In the genomic region with DNA sequence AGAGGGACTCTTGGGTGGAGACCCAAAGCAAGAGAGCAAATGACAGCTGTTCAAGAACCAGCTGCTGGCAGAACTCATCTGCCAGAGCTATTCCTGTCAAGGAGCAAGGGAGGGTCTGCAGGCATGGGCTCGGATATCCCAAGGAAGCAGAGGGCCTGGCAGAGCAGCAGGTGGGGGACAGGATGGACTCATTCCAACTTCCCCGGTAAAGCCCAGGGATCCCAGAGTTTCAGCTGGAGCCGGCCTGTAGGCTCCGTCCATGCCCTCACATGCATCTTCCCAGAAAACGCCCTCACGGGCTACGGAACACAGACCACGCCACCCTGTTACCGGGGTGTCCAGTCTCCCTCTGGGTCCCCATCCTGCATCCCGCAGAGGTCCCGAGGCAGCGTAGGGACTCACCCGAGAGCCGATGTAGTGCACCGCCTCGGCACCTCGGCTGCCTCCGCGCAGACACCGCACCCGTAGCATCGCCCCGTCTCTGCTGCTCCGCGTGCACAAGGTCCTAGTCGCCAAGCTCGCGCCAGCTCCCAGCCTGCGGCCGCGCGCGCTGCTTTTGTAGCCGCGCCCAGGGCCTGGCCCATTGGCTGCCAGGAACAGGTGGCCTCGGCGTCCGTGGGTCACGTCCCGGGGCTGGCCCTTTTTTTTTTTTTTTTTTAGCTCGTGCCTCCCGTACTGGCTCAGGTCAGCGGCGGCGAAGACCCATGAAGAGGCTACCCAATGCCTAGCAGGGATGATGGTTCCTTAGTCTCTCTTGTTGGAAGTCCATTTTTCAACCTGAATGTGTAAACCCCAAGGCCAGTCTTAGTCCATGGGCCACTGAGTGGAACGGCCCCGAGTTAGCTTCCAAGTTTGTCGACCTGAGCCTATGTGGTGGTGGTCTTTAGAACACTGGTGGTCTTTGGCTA, we compare ENCODE assay signal across 8 mouse cellular contexts. TPM values are rescaled to one million over a fixed set of nuclear protein-coding genes. Genes with fewer than 3 reads are reported as not detected.
DNase-seq lines count a peak whose midpoint lies in the region; ATAC-seq and TF ChIP-seq lines count a peak whose summit lies in the region.

Gatm (minus strand) TSS at position 558 of the 908 bp plus-strand sequence.

- peak; percentile 98 for ATAC-seq in forebrain, embryonic 16.5 days
- ATAC-seq in liver, embryonic 16.5 days (ENCODE audit: low read depth), result peak; percentile 91
- ATAC-seq in neural tube, embryonic 11.5 days (ENCODE audit: insufficient read depth, low FRiP score, low TSS enrichment), result peak; percentile 95
- ATAC-seq in stomach, embryonic 15.5 days (ENCODE audit: insufficient read depth, low FRiP score, low read depth), result peak; percentile 91; the same call in 1 of the 2 replicates

- H3K4me3 ChIP-seq in ES-Bruce4 (ENCODE audit: low read depth, low read length), result peak within 1 kb of the TSS; percentile 62
- peak within 1 kb of the TSS; percentile 73 for H3K4me3 ChIP-seq in cerebellum, adult 2 months (replicated peaks; ENCODE audit: insufficient read depth, low read depth, low read length)
- H3K4me3 ChIP-seq in forebrain, embryonic 16.5 days (replicated peaks; ENCODE audit: low read length), result peak within 1 kb of the TSS; percentile 72
- H3K4me3 ChIP-seq in liver, embryonic 16.5 days (ENCODE audit: low read depth, low read length), result peak within 1 kb of the TSS; percentile 59
- H3K4me3 ChIP-seq in neural tube, embryonic 11.5 days (ENCODE audit: low read depth, low read length), result peak within 1 kb of the TSS; percentile 41
- H3K4me3 ChIP-seq in stomach, embryonic 15.5 days (replicated peaks), result peak within 1 kb of the TSS; percentile 47

- no peak for TF ChIP-seq CTCF in ES-Bruce4 (IDR thresholded peaks at IDR 0.05; ENCODE audit: low read depth, low read length)
- no peak for TF ChIP-seq CTCF in cerebellum, adult 2 months (IDR thresholded peaks at IDR 0.05; ENCODE audit: borderline replicate concordance, insufficient read depth, low read depth, low read length)

- H3K27me3 ChIP-seq in ES-Bruce4 (ENCODE audit: control insufficient read depth, insufficient read depth, low read length, poor library complexity, severe bottlenecking), result peaks cover 8% of the 10 kb centered on the region
- H3K27me3 ChIP-seq in cerebellum, adult 2 months (ENCODE audit: control insufficient read depth, insufficient read depth, low read length), result no peaks in the 10 kb centered on the region
- no peaks in the 10 kb centered on the region for H3K27me3 ChIP-seq in forebrain, embryonic 16.5 days (replicated peaks; ENCODE audit: control insufficient read depth, insufficient read depth, low read length)
- H3K27me3 ChIP-seq in liver, embryonic 16.5 days (ENCODE audit: control insufficient read depth, insufficient read depth, low read depth, low read length), result peaks cover 3% of the 10 kb centered on the region
- 0 out of 2 replicates have a peak, but pooled peaks cover 2% of the 10 kb centered on the region for H3K27me3 ChIP-seq in neural tube, embryonic 11.5 days (ENCODE audit: control insufficient read depth, insufficient read depth, low read length)
- H3K27me3 ChIP-seq in stomach, embryonic 15.5 days (replicated peaks), result 0 out of 2 replicates have a peak, but pooled peaks cover 12% of the 10 kb centered on the region

- H3K27ac ChIP-seq in ES-Bruce4 (ENCODE audit: insufficient read depth, low read length), result no peak within 1 kb of the TSS
- H3K27ac ChIP-seq in cerebellum, adult 2 months (ENCODE audit: insufficient read depth, low read length), result peak within 1 kb of the TSS; percentile 6; the same call in 1 of the 2 replicates
- 0 out of 2 replicates have a peak within 1 kb of the TSS, but pooled peaks have one; percentile 33 for H3K27ac ChIP-seq in forebrain, embryonic 16.5 days (ENCODE audit: low read length)
- H3K27ac ChIP-seq in liver, embryonic 16.5 days (ENCODE audit: low read length), result no peak within 1 kb of the TSS
- no peak within 1 kb of the TSS for H3K27ac ChIP-seq in neural tube, embryonic 11.5 days (ENCODE audit: low read depth, low read length)
- H3K27ac ChIP-seq in stomach, embryonic 15.5 days, result no peak within 1 kb of the TSS

- peak within 1 kb of the TSS; percentile 93 for H3K4me2 ChIP-seq in forebrain, embryonic 16.5 days (ENCODE audit: low read length)
- peak within 1 kb of the TSS; percentile 75 for H3K4me2 ChIP-seq in liver, embryonic 16.5 days (ENCODE audit: low read depth, low read length)
- peak within 1 kb of the TSS; percentile 67 for H3K4me2 ChIP-seq in neural tube, embryonic 11.5 days (ENCODE audit: low read depth)
- H3K4me2 ChIP-seq in stomach, embryonic 15.5 days, result peak within 1 kb of the TSS; percentile 84

- DNase-seq in cerebellum, adult 2 months, result peak; percentile 86 to 89
- DNase-seq in heart, postnatal 14 days, result peak; percentile 70 to 77
- peak; percentile 73 to 85 for DNase-seq in kidney, postnatal 4 days
- DNase-seq in neural tube, embryonic 11.5 days (ENCODE audit: low spot score), result peak; percentile 85

- no peak for TF ChIP-seq POLR2A in ES-Bruce4 (IDR thresholded peaks at IDR 0.05; ENCODE audit: insufficient read depth, low read length)
- TF ChIP-seq POLR2A in cerebellum, adult 2 months (IDR thresholded peaks at IDR 0.05; ENCODE audit: borderline replicate concordance, insufficient read depth, low read length), result peak; percentile 31; the same call in 1 of the 2 replicates

- H3K9me3 ChIP-seq in ES-Bruce4 (replicated peaks; ENCODE audit: control insufficient read depth, insufficient read depth, low read length, poor library complexity, severe bottlenecking), result no peaks in the 10 kb centered on the region
- H3K9me3 ChIP-seq in forebrain, embryonic 16.5 days (ENCODE audit: control insufficient read depth, low read length), result no peaks in the 10 kb centered on the region
- H3K9me3 ChIP-seq in liver, embryonic 16.5 days (replicated peaks; ENCODE audit: control insufficient read depth, low read length), result no peaks in the 10 kb centered on the region
- H3K9me3 ChIP-seq in neural tube, embryonic 11.5 days (ENCODE audit: control insufficient read depth, low read length), result no peaks in the 10 kb centered on the region
- no peaks in the 10 kb centered on the region for H3K9me3 ChIP-seq in stomach, embryonic 15.5 days

- intact Hi-C loops in heart, postnatal 14 days (cut with DNase I), result loop anchor here (2.0 to 5.0 kb wide), 2 partner anchors 18 to 39 kb away; no protein-coding TSS in a partner anchor

- no peak for TF ChIP-seq EP300 in ES-Bruce4 (IDR thresholded peaks at IDR 0.05; ENCODE audit: insufficient read depth, low read depth, low read length)

- H3K4me1 ChIP-seq in ES-Bruce4 (ENCODE audit: control insufficient read depth, insufficient read depth, low read length), result no peaks in the 10 kb centered on the region
- no peaks in the 10 kb centered on the region for H3K4me1 ChIP-seq in cerebellum, adult 2 months (ENCODE audit: control insufficient read depth, insufficient read depth, low read length)
- H3K4me1 ChIP-seq in forebrain, embryonic 16.5 days (replicated peaks; ENCODE audit: control insufficient read depth, insufficient read depth, low read length), result peaks cover 6% of the 10 kb centered on the region
- no peaks in the 10 kb centered on the region; the same call in 1 of the 2 replicates for H3K4me1 ChIP-seq in liver, embryonic 16.5 days (ENCODE audit: control insufficient read depth, low read depth, low read length)
- no peaks in the 10 kb centered on the region for H3K4me1 ChIP-seq in neural tube, embryonic 11.5 days (ENCODE audit: control insufficient read depth, insufficient read depth, low read length)
- 0 out of 2 replicates have a peak, but pooled peaks cover 4% of the 10 kb centered on the region for H3K4me1 ChIP-seq in stomach, embryonic 15.5 days

- H3K36me3 ChIP-seq in ES-Bruce4 (ENCODE audit: control insufficient read depth, insufficient read depth, low read length, poor library complexity, severe bottlenecking), result no peaks in the 10 kb centered on the region
- no peaks in the 10 kb centered on the region for H3K36me3 ChIP-seq in forebrain, embryonic 16.5 days (ENCODE audit: control insufficient read depth, insufficient read depth)
- no peaks in the 10 kb centered on the region for H3K36me3 ChIP-seq in liver, embryonic 16.5 days (ENCODE audit: control insufficient read depth, insufficient read depth)
- H3K36me3 ChIP-seq in neural tube, embryonic 11.5 days (ENCODE audit: control insufficient read depth, insufficient read depth, low read length), result no peaks in the 10 kb centered on the region
- no peaks in the 10 kb centered on the region for H3K36me3 ChIP-seq in stomach, embryonic 15.5 days

- WGBS in cerebellum, adult 2 months, result 2% methylated on average over 48 of the region's 48 CpGs
- 2% methylated on average over 48 of the region's 48 CpGs for WGBS in forebrain, embryonic 16.5 days
- WGBS in liver, embryonic 16.5 days (ENCODE audit: insufficient replicate concordance), result 4% methylated on average over 48 of the region's 48 CpGs
- 2% methylated on average over 47 of the region's 48 CpGs for WGBS in neural tube, embryonic 11.5 days
- WGBS in stomach, embryonic 15.5 days, result 3% methylated on average over 47 of the region's 48 CpGs

- peak within 1 kb of the TSS; percentile 4; the same call in 1 of the 2 replicates for H3K9ac ChIP-seq in ES-Bruce4 (ENCODE audit: low read depth, poor library complexity, severe bottlenecking)
- H3K9ac ChIP-seq in forebrain, embryonic 16.5 days (replicated peaks; ENCODE audit: low read depth, low read length), result peak within 1 kb of the TSS; percentile 85
- peak within 1 kb of the TSS; percentile 49 for H3K9ac ChIP-seq in liver, embryonic 16.5 days (ENCODE audit: low read depth, low read length)
- peak within 1 kb of the TSS; percentile 59 for H3K9ac ChIP-seq in neural tube, embryonic 11.5 days (ENCODE audit: low read length)
- H3K9ac ChIP-seq in stomach, embryonic 15.5 days, result no peak within 1 kb of the TSS; the same call in 1 of the 2 replicates

RNA-seq across cellular contexts. Expression of gene Gatm, which starts in this region (rescaled TPM):
- 4.2 and 5.9 TPM in 2 replicates for polyA plus RNA-seq in ES-Bruce4 (2011; ENCODE audit: insufficient read depth, insufficient read length, low read depth, missing spikeins)
- 164 and 201 TPM in 2 replicates for polyA plus RNA-seq in cerebellum, adult 2 months (2012; rRNA removed)
- polyA plus RNA-seq in forebrain, embryonic 16.5 days (2015; fragmentation: Nextera tagmentation; extraction: Ambion mirVana), result 30.6 and 32.0 TPM in 2 replicates
- 1 to 10 TPM; 5.3 to 6.3 TPM for total RNA-seq in heart, postnatal 14 days (2021)
- 27.4 and 29.7 TPM in 2 replicates for polyA plus RNA-seq in liver, embryonic 16.5 days (2015; fragmentation: Nextera tagmentation; extraction: Ambion mirVana)
- 18.8 and 21.9 TPM in 2 replicates for polyA plus RNA-seq in neural tube, embryonic 11.5 days (2014; fragmentation: Nextera tagmentation; extraction: Ambion mirVana)
- 22.4 and 28.5 TPM in 2 replicates for polyA plus RNA-seq in stomach, embryonic 15.5 days (2015; fragmentation: Nextera tagmentation; extraction: Ambion mirVana)

Comparison
In these comparisons a context has a peak if more than half of its experiments do, and no peak if none do; other contexts are left out.
1. H3K27ac ChIP-seq: peak in cerebellum, adult 2 months (single experiment) and forebrain, embryonic 16.5 days (single experiment); none in ES-Bruce4 (single experiment), liver, embryonic 16.5 days (single experiment), neural tube, embryonic 11.5 days (single experiment) and stomach, embryonic 15.5 days (single experiment).
2. Peak in every context shown above with its lines, with median percentiles within 50 percentile points of each other: H3K4me3 ChIP-seq, DNase-seq, ATAC-seq and H3K4me2 ChIP-seq.